Mouse (Mus musculus) embryonic fibroblast, embryonic 13.5 days (primary cell): Measurements from ENCODE around the gene Ccr7. TPM values are rescaled to one million over a fixed set of nuclear protein-coding genes. Genes with fewer than 3 reads are reported as not detected.

Experiments
- H3K27ac ChIP-seq: 2 replicates; pipeline ENCODE4 v1.5.1; 2012; ENCODE audit warnings: low read length, control low read depth, inconsistent platforms; ENCODE audit not compliant: insufficient read depth
- H3K4me1 ChIP-seq: 2 replicates; pipeline ENCODE4 v1.6.1; 2011; ENCODE audit warnings: low read length; ENCODE audit not compliant: control insufficient read depth, insufficient read depth
- H3K4me3 ChIP-seq: 2 replicates; pipeline ENCODE4 v1.5.1; 2011; ENCODE audit warnings: mild to moderate bottlenecking, control low read depth, low read length; ENCODE audit not compliant: insufficient read depth
- CTCF ChIP-seq: IDR thresholded peaks from 2 replicates; pipeline ENCODE4 v1.5.1; 2011; ENCODE audit warnings: mild to moderate bottlenecking, control low read depth, low read length, moderate library complexity, borderline replicate concordance; ENCODE audit not compliant: insufficient read depth
- POLR2A ChIP-seq: IDR thresholded peaks from 2 replicates; pipeline ENCODE4 v1.6.1; 2011; ENCODE audit warnings: low read depth, mild to moderate bottlenecking, control low read depth, low read length, moderate library complexity
- polyA plus RNA-seq: library from polyadenylated mRNA; stranded (reverse); fragments of >200 nt; gene quantifications from 2 replicates; pipeline ENCODE4 v1.2.4, GENCODE M21; 2011; ENCODE audit warnings: low read depth; ENCODE audit not compliant: missing spikeins, insufficient read length

Ccr7 gene
- polyA plus RNA-seq, 1 experiment = not detected

DNA sequence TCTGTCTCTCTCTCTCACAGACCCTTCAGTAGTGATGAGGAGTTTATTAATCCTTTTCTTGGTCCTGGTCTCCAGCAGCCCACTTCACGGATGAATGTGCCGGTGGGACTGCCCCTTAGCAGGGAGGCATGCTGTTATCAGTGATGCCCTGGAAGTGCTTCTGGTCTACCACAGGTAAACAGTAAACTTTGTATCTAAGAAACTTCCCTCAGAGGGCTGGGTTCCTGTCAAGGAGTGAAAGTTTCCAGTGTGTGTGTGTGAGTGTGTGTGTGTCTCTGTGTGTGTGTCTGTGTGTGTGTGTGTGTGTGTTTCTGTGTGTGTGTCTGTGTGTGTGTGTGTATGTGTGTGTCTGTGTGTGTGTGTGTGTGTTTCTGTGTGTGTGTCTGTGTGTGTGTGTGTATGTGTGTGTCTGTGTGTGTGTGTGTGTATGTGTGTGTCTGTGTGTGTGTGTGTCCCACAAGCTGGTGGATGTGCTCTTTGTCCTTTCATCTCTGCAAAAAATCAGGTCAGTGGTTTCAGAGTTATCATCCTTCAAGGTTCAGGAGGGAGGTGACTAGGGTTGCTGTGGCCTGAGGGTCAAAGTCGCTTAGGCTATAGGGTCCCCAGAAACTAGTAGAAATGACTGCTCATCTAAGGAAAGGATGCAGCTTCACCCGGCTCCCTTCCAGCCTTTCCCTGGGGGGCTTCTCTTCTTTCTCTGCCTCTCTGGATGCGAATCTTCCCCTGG is 24.0 kb downstream of the Ccr7 start:
- no peak overlapping the region for H3K4me3 ChIP-seq
- no peak overlapping the region for H3K27ac ChIP-seq
- H3K4me1 ChIP-seq = no peaks in the 10 kb centered on the region
- TF ChIP-seq POLR2A (no peak), CTCF (no peak)

DNA sequence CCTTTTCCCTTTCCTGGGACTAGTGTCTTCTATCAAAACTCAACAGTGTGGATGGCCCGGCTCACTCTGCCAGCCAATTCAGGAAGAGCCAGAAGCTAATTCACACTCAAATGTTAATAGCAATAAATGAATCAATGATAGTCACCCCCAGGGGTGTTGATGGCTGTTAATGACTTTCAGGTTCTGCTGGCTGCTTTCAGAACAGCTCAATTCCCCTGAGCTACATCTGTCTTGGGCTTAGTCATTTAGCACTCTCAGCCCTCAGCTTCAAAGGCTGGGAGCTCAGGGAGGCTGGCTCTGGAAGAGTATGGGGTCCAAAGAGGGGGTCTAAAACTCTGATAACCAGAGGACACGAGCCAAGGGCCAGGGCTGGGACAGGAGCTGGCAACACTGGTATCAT is 25.6 kb downstream of the Ccr7 start:
- Histone ChIP-seq H3K27ac (no peak overlapping the region), H3K4me3 (no peak overlapping the region), H3K4me1 (no peaks in the 10 kb centered on the region)
- TF ChIP-seq POLR2A (no peak), CTCF (no peak)

DNA sequence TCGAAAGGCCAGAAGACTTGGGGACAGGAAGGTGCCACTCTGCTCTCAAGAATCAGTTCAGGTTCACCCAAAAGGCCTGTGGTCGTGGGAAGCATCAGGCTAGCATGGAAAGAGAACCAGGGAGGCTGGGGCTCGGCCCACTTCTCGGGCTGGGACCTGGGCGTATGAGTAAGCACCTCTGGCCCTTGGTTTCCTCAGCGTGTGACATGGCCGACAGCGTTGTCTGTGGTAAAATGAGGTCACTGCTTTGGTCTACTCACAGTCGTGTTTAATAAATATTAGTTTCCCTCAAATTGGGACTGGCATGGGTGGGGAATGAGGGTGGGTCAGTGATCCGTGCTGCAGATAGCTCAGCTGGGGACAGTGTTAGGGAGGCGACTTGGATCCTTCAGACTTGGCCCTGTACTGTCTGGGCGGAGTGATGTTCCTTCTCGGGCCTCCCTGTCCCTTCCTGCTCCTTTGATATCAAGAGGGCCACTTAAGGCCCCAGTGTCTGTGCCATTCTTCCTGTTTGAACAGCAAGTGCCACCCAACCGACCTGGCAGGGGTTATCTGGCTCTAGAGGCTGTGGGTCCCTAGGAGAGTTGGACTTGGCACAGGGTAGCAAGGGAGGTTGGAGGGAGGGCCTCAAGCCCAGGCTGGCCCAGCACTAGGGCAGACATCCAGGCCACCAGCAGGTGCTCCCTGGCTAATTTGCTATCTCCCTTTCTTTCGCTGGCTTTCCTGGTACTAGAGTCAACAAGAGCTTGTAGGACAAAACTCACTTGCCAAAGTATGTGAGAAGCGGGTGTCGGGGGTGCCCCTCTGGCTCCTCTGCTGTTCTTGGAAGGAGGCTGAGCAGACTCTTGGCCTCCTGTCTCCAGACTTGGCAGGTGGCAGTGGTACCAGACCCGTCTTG is 26.8 kb downstream of the Ccr7 start:
- no peaks in the 10 kb centered on the region for H3K4me1 ChIP-seq
- TF ChIP-seq CTCF (no peak), POLR2A (no peak)
- H3K27ac ChIP-seq = no peak overlapping the region
- no peak overlapping the region for H3K4me3 ChIP-seq

DNA sequence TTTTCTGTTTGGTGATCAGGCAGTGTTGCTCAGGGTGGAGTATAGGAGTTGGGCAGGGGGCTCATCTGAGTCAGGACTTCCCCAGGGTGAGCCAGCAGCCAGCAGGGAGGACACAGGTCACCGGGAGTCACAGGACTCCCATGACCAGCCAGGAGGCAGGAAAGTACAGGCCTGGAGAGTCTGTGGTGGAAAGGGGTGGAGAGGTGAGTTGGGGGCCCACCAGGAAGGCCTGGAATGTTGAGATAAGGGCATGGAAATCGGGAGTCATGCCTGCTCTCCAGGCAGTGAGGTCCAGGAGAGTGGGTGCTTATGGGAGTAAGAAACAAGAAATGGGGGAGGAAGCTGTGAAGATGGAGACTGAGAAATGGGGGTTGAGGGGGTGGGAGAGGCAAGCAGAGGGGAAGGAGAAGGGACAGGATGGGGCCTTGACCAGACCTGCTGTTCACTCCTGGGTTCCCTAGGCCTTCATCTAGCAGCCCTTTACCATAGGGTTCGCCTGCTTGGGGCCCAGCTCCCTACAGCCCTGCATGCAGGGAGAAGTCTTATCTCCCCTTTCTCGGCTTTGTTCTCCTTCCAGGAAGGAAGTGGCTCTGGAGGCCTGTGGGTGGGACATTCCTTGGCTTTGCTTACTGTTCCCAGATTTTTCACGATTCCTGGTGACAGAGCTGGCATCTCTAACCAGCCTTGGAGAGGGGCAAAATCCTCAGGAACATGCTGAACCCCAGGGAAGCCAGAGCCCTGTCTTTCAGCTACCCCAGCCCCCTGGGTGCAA is 28.2 kb downstream of the Ccr7 start:
- H3K4me1 ChIP-seq = no peaks in the 10 kb centered on the region
- TF ChIP-seq POLR2A (no peak), CTCF (no peak)
- no peak overlapping the region for H3K27ac ChIP-seq
- H3K4me3 ChIP-seq = no peak overlapping the region

DNA sequence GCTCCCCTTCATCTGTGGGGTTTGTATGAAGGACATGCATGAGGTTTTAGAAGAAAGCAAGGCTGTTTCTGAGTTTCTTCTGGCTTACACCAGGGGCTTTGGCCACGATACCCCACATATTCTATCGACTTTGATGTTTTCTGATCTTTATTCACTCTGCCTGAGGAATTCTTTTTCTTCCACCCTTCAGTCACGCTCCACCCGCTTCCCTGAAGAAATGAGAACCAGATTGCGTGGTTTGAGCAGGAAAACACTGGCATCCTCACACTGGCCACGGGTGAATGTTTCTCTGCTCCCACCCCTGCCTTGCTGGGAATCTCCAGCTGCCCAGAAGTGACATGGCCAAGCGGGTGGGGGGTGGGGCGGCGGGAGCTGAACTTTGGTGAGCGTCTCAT is 30.2 kb downstream of the Ccr7 start:
- Histone ChIP-seq H3K27ac (peak overlapping the region; percentile 53), H3K4me1 (no peaks in the 10 kb centered on the region), H3K4me3 (no peak overlapping the region)
- TF ChIP-seq POLR2A (no peak), CTCF (no peak)

DNA sequence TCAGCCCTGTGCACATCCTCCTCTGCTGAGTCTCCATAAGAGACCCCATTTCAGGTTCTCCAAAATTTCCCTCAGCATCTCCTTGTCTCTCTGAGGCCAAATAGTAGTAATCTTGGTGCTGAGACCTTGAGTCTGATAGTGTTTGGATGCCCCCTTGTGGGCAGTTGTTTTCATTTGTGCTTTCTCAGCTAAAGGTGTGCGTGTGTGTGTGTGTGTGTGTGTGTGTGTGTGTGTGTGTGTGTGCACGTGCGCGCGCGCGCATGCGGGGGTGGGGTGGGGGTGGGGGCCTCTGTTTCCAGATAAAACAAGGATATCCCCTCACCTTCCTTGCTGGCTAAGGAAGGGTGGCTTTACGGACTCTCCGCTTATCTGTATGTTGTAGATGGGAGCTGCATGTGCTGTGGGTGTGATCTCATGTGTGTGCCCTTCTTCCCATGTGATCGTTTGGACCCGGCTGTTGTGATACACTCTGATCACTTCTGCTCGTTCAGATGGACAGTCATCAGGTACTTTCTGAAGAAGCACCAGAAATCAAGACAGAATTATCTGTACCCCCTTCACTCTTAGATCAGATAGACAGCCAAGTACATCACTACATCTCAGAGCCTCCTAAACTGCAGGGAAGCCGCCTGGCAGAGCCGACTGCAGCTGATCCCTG is 30.8 kb downstream of the Ccr7 start:
- TF ChIP-seq CTCF (no peak), POLR2A (no peak)
- Histone ChIP-seq H3K27ac (peak overlapping the region; percentile 53), H3K4me1 (no peaks in the 10 kb centered on the region), H3K4me3 (no peak overlapping the region)

DNA sequence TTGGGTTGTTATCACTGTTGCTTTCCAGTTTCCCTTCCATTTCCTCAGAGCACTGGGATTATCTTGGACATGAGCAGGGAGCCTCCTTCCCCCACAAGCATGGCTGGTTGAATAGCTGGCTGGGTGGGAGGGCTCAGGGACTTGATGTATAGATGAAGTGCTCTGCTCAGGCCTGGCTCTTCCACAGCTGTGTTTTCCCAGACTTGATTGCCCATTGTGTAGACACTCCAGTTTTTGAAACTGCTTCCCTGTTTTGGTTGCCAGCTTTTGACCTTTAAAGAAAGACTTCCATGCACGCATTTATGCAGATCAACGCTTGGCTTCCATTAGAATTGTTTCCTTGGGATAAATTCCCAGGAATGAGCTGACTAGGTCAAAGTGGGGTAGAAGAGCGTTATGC is 32.2 kb downstream of the Ccr7 start:
- Histone ChIP-seq H3K4me3 (no peak overlapping the region), H3K4me1 (no peaks in the 10 kb centered on the region), H3K27ac (no peak overlapping the region)
- TF ChIP-seq CTCF = no peak
- no peak for TF ChIP-seq POLR2A

DNA sequence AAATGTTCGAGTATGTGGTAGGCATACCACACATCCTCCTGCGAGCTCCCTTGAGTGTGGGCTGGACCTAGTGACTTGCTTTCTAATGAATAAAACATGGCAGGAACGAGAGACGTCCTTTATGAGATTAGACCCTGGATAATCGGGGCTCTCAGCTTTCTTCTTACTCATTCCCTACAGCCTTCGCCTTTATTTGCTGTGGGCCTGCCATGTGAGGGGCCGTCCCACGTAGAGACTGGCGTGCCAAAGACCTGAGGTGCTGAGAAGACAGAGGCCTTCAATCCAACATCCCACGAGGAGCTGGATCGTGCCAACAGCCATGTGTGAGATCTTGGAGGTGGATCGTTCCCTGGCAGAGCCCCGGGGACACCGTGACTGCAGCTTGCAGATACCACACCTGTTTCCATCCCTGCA is 33.7 kb downstream of the Ccr7 start:
- Histone ChIP-seq H3K4me3 (no peak overlapping the region), H3K4me1 (no peaks in the 10 kb centered on the region), H3K27ac (no peak overlapping the region)
- TF ChIP-seq POLR2A (no peak), CTCF (no peak)

DNA sequence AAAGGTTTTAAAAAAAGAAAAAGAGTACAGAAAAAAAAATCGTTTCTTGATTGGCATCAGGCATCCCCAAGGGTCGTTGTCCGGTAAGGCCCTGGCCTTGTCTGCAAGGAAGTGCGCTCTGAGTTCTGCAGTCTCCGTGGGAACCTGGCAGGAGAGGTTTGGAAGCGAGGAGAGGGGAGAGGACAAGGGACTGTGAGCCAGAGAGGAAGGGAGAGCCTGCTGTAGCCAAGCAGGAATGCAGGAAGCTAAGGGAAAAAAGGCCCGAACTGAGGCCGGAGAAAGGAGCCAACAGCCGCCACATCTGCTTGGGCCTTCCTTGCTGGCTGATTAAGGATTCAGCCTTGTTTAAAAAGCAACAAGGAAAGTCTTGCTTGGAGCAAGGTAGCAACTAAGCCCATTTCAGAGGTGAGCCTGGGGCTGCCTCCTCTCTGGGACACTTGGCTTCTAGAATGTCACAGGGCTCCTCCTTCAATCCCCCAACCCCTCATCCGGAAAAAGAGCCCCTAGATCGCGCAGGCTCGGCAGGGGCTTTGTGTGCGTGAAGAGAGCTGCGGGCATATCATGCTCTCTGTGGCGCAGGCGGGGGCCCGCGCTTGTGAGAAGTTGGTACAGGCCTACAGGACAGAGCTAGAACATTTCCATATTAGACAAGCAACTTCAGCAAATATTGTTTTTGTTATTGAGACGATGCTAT is 34.2 kb downstream of the Ccr7 start:
- no peak for TF ChIP-seq POLR2A
- no peak for TF ChIP-seq CTCF
- Histone ChIP-seq H3K4me3 (no peak overlapping the region), H3K4me1 (no peaks in the 10 kb centered on the region), H3K27ac (peak overlapping the region; percentile 61)
